Mouse (Mus musculus) heart, postnatal 0 days (tissue): ENCODE data around the gene Gm4788.
"Not testable (repeated sequence)": the region's sequence is repeated elsewhere in the genome, so short reads cannot be mapped to it uniquely, and the experiment has no call there.

ENCODE experiments used
- CTCF ChIP-seq: IDR thresholded peaks from 2 replicates; pipeline ENCODE4 v1.5.1; 2016; ENCODE audit warnings: antibody characterized with exemption, control low read depth, low read depth
- EP300 ChIP-seq: IDR thresholded peaks from 2 replicates; pipeline ENCODE4 v1.6.1; 2016; ENCODE audit warnings: antibody characterized with exemption, low read depth

- TF ChIP-seq CTCF, EP300: not testable (repeated sequence)
Measured at GRCm38 (mm10) chr1:139716249-139716648, 64.8 kb downstream of the Gm4788 start.
